Mouse (Mus musculus) embryonic facial prominence, embryonic 14.5 days (tissue): ENCODE results near the gene Rab3gap1. TPM values are rescaled to one million over a fixed set of nuclear protein-coding genes. Genes with fewer than 3 reads are reported as not detected.

ENCODE experiments used
- ATAC-seq: fragments of 200-750 bp; cut with Nextera tagmentation; 2 replicates; pipeline ENCODE4 v1.8.0; 2017; ENCODE audit warnings: low read depth, moderate number of reproducible peaks, moderate TSS enrichment
- DNase-seq: peaks from one replicate; pipeline ENCODE4 v3.0.0-alpha.2; 2015; ENCODE audit warnings: low spot score
- H3K27ac ChIP-seq: fragments of 300-500 bp; sonication (generic); replicated peaks from 2 replicates; pipeline ENCODE4 v1.5.1; 2014; ENCODE audit warnings: low read depth, mild to moderate bottlenecking, low read length, moderate library complexity
- H3K27me3 ChIP-seq: fragments of 300-500 bp; sonication (generic); replicated peaks from 2 replicates; pipeline ENCODE4 v1.6.1; 2014; ENCODE audit warnings: low read length; ENCODE audit not compliant: control insufficient read depth, insufficient read depth
- H3K36me3 ChIP-seq: fragments of 300-500 bp; sonication (generic); 2 replicates; pipeline ENCODE4 v1.6.1; 2014; ENCODE audit warnings: low read length, mixed read lengths; ENCODE audit not compliant: control insufficient read depth, insufficient read depth
- H3K4me1 ChIP-seq: fragments of 300-500 bp; sonication (generic); 2 replicates; pipeline ENCODE4 v1.6.1; 2014; ENCODE audit warnings: antibody characterized with exemption, low read length; ENCODE audit not compliant: control insufficient read depth, insufficient read depth
- H3K4me2 ChIP-seq: fragments of 300-500 bp; sonication (generic); 2 replicates; pipeline ENCODE4 v1.6.1; 2014; ENCODE audit warnings: low read depth, mild to moderate bottlenecking, low read length, moderate library complexity, mixed read lengths
- H3K4me3 ChIP-seq: fragments of 300-500 bp; sonication (generic); 2 replicates; pipeline ENCODE4 v1.5.1; 2014; ENCODE audit warnings: low read depth, mild to moderate bottlenecking, low read length
- H3K9ac ChIP-seq: fragments of 300-500 bp; sonication (generic); 2 replicates; pipeline ENCODE4 v1.6.1; 2014; ENCODE audit warnings: low read depth, mild to moderate bottlenecking, low read length, moderate library complexity, mixed read lengths
- H3K9me3 ChIP-seq: fragments of 300-500 bp; sonication (generic); 2 replicates; pipeline ENCODE4 v1.6.1; 2016; ENCODE audit warnings: low read length; ENCODE audit not compliant: control insufficient read depth
- WGBS: fragments of 180-500 bp; shearing (Covaris S2); extraction: QIAGEN DNeasy Blood & Tissue Kit; methylation state at CpG from one replicate; pipeline ENCODE4 v1.1.7; 2014; 5-methylcytosine and 5-hydroxymethylcytosine counted together
- polyA plus RNA-seq: library from polyadenylated mRNA; unstranded; fragments of >200 nt; fragmentation: Nextera tagmentation; extraction: Ambion mirVana; gene quantifications from 2 replicates; pipeline ENCODE4 v1.2.1, GENCODE M21; 2014

The Rab3gap1 gene
- polyA plus RNA-seq, 1 experiment from 2014 or later, result 20.0 TPM

GRCm38 (mm10) chr1:127980911-127981559, 112.5 kb downstream of the Rab3gap1 start:
- peak overlapping the region; percentile 13; the same call in 1 of the 2 replicates for H3K27ac ChIP-seq
- H3K27me3 ChIP-seq, result no peaks in the 10 kb centered on the region
- WGBS, result 51% methylated on average over 2 of the region's 2 CpGs
- no peak overlapping the region for H3K4me2 ChIP-seq
- no peak overlapping the region for H3K4me3 ChIP-seq
- no peak overlapping the region for H3K9ac ChIP-seq
- H3K4me1 ChIP-seq, result no peaks in the 10 kb centered on the region
- H3K36me3 ChIP-seq, result no peaks in the 10 kb centered on the region
- no peak for ATAC-seq
- no peaks in the 10 kb centered on the region for H3K9me3 ChIP-seq
- DNase-seq, result peak; percentile 59

- Histone ChIP-seq H3K4me2 (no peak overlapping the region), H3K36me3 (no peaks in the 10 kb centered on the region), H3K4me1 (no peaks in the 10 kb centered on the region), H3K9ac (no peak overlapping the region), H3K27ac (no peak overlapping the region), H3K4me3 (no peak overlapping the region), H3K9me3 (no peaks in the 10 kb centered on the region), H3K27me3 (no peaks in the 10 kb centered on the region)
- peak; percentile 67; the same call in 1 of the 2 replicates for ATAC-seq
- DNase-seq, result no peak
- 80% methylated on average over 3 of the region's 3 CpGs for WGBS
Observed at GRCm38 (mm10) chr1:127982268-127982667, 113.7 kb downstream of the Rab3gap1 start.

- H3K9me3 ChIP-seq, result no peaks in the 10 kb centered on the region
- DNase-seq, result no peak
- 86% methylated on average over 5 of the region's 5 CpGs for WGBS
- no peak overlapping the region for H3K9ac ChIP-seq
- no peaks in the 10 kb centered on the region for H3K36me3 ChIP-seq
- H3K27ac ChIP-seq, result no peak overlapping the region
- H3K27me3 ChIP-seq, result no peaks in the 10 kb centered on the region
- no peaks in the 10 kb centered on the region for H3K4me1 ChIP-seq
- ATAC-seq, result no peak
- H3K4me2 ChIP-seq, result no peak overlapping the region
- no peak overlapping the region for H3K4me3 ChIP-seq
Observed at GRCm38 (mm10) chr1:127983274-127983993, 114.9 kb downstream of the Rab3gap1 start.

GRCm38 (mm10) chr1:127985391-127985790, 116.8 kb downstream of the Rab3gap1 start:
- no peaks in the 10 kb centered on the region for H3K27me3 ChIP-seq
- no peak overlapping the region for H3K4me3 ChIP-seq
- WGBS, result 32% methylated on average over 3 of the region's 3 CpGs
- no peaks in the 10 kb centered on the region for H3K4me1 ChIP-seq
- H3K27ac ChIP-seq, result no peak overlapping the region
- no peaks in the 10 kb centered on the region for H3K36me3 ChIP-seq
- H3K9me3 ChIP-seq, result no peaks in the 10 kb centered on the region
- DNase-seq, result peak; percentile 23
- no peak overlapping the region for H3K4me2 ChIP-seq
- no peak overlapping the region for H3K9ac ChIP-seq
- no peak for ATAC-seq

- Histone ChIP-seq H3K27me3 (no peaks in the 10 kb centered on the region), H3K4me2 (no peak overlapping the region), H3K9me3 (no peaks in the 10 kb centered on the region), H3K27ac (no peak overlapping the region), H3K4me1 (no peaks in the 10 kb centered on the region), H3K36me3 (0 out of 2 replicates have a peak, but pooled peaks cover 6% of the 10 kb centered on the region), H3K9ac (no peak overlapping the region), H3K4me3 (no peak overlapping the region)
- ATAC-seq (no peak), DNase-seq (no peak)
- 87% methylated on average over 3 of the region's 3 CpGs for WGBS
Observed at GRCm38 (mm10) chr1:127988246-127988645, 119.7 kb downstream of the Rab3gap1 start.

GRCm38 (mm10) chr1:127989387-127989786, 120.8 kb downstream of the Rab3gap1 start:
- Histone ChIP-seq H3K9ac (no peak overlapping the region), H3K27ac (no peak overlapping the region), H3K36me3 (0 out of 2 replicates have a peak, but pooled peaks cover 6% of the 10 kb centered on the region), H3K4me1 (no peaks in the 10 kb centered on the region), H3K4me2 (no peak overlapping the region), H3K4me3 (no peak overlapping the region), H3K27me3 (no peaks in the 10 kb centered on the region), H3K9me3 (no peaks in the 10 kb centered on the region)
- WGBS, result 68% methylated on average over 4 of the region's 4 CpGs
- DNase-seq, result no peak
- no peak for ATAC-seq

- DNase-seq, result peak; percentile 38
- no peak overlapping the region for H3K4me3 ChIP-seq
- 61% methylated on average over 9 of the region's 9 CpGs for WGBS
Observed at GRCm38 (mm10) chr1:127989876-127990731, 121.5 kb downstream of the Rab3gap1 start.

More at GRCm38 (mm10) chr1:127989876-127990731, 121.5 kb downstream of the Rab3gap1 start:
- H3K36me3 ChIP-seq, result 0 out of 2 replicates have a peak, but pooled peaks cover 6% of the 10 kb centered on the region
- H3K27me3 ChIP-seq, result no peaks in the 10 kb centered on the region
- H3K4me2 ChIP-seq, result no peak overlapping the region
- no peak overlapping the region for H3K27ac ChIP-seq
- no peak overlapping the region for H3K9ac ChIP-seq
- peak; percentile 68; the same call in 1 of the 2 replicates for ATAC-seq
- H3K9me3 ChIP-seq, result no peaks in the 10 kb centered on the region
- H3K4me1 ChIP-seq, result no peaks in the 10 kb centered on the region
